Mouse (Mus musculus): ENCODE data around the gene N4bp1. TPM values are rescaled to one million over a fixed set of nuclear protein-coding genes. Genes with fewer than 3 reads are reported as not detected.
A peak's percentile ranks its signal among the peaks of the same experiment; 100 is the strongest.

N4bp1 gene
- polyA plus RNA-seq, 1 experiment: 7.6 TPM

DNA sequence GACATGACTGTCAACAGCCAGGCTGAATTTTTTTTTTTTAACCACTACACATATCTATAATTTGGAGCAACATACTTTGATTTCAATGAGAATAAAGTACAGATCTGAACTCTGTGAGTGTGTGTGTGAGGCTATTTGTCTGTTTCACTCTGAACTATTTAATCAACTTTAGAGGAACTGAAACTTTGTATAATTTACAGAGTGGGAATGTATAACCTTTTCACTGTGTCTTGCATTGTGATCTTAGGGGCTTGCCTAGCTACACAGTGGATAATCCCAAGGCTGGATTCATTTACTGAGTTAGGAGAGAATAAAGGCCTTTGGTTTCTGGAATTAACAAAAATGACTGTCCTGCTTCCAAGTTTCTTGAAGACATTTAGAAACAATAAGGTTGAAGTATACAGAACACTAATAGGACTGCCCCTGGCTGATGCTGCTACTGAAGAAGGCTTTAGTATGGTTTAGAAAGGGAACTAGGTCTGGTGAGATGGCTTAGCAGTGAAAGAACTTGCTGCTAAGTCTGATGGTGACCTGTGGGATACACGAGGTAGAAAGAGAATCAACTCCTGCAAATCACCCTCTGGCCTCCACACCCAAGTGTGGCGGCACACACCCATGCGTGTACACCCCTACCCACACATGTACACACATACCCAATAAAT, 22.8 kb downstream of the N4bp1 start:
- Histone ChIP-seq H3K4me2 (ENCODE audit: low read depth) (no peak overlapping the region), H3K36me3 (ENCODE audit: control insufficient read depth, insufficient read depth) (peaks cover under 1% of the 10 kb centered on the region), H3K4me3 (no peak overlapping the region), H3K27me3 (ENCODE audit: control insufficient read depth, insufficient read depth, insufficient read length) (no peaks in the 10 kb centered on the region), H3K79me2 (ENCODE audit: control insufficient read depth, insufficient read depth) (peaks cover 39% of the 10 kb centered on the region), H3ac (ENCODE audit: control insufficient read depth, insufficient read length) (no peak overlapping the region)
- TF ChIP-seq POLR2A (IDR thresholded peaks at IDR 0.05; ENCODE audit: insufficient read length, low read depth): no peak
- TF ChIP-seq TCF3 (IDR thresholded peaks at IDR 0.05; ENCODE audit: insufficient read length, low read depth): no peak
- no peak for TF ChIP-seq TCF12 (IDR thresholded peaks at IDR 0.05; ENCODE audit: insufficient read depth, poor library complexity, severe bottlenecking)
- TF ChIP-seq MAX (IDR thresholded peaks at IDR 0.05; ENCODE audit: low read depth): no peak
- no peak for TF ChIP-seq CEBPB (IDR thresholded peaks at IDR 0.05; ENCODE audit: insufficient read depth, poor library complexity, severe bottlenecking)
- TF ChIP-seq POLR2AphosphoS2 (IDR thresholded peaks at IDR 0.05; ENCODE audit: insufficient read length, low read depth): no peak
- no peak for TF ChIP-seq MYOG (IDR thresholded peaks at IDR 0.05; ENCODE audit: control insufficient read depth in 1 of 3, insufficient read depth in 1 of 3, insufficient read length in 2 of 3, low read depth in 2 of 3)
- TF ChIP-seq USF1 (IDR thresholded peaks at IDR 0.05; ENCODE audit: low read depth): no peak
- no peak for TF ChIP-seq E2F4 (IDR thresholded peaks at IDR 0.05; ENCODE audit: insufficient read depth)

DNA sequence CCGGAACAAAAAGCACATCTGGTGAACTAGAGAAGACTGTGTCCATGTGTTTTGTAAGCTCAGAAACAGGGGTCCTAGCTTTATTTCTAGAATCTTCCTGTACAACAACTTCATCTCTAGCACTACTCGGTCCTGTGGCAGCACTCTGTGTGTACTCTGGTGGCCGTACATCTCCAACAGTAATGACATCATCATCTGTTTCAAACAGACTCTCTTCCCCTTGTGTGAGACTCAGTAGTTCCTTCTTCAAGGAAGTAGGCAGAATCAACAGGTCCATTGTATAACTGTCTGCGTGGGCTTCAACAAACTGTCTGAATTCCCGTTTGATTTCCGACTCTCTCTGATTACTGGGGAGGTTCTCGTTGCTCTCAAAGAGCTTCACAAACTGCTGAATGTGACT, 23.5 kb downstream of the N4bp1 start:
- TF ChIP-seq MAX (IDR thresholded peaks at IDR 0.05; ENCODE audit: low read depth) (no peak), CEBPB (IDR thresholded peaks at IDR 0.05; ENCODE audit: insufficient read depth, poor library complexity, severe bottlenecking) (no peak), TCF12 (IDR thresholded peaks at IDR 0.05; ENCODE audit: insufficient read depth, poor library complexity, severe bottlenecking) (no peak), E2F4 (IDR thresholded peaks at IDR 0.05; ENCODE audit: insufficient read depth) (no peak)
- no peak overlapping the region for H3ac ChIP-seq (ENCODE audit: control insufficient read depth, insufficient read length)
- peaks cover 36% of the 10 kb centered on the region for H3K79me2 ChIP-seq (ENCODE audit: control insufficient read depth, insufficient read depth)

DNA sequence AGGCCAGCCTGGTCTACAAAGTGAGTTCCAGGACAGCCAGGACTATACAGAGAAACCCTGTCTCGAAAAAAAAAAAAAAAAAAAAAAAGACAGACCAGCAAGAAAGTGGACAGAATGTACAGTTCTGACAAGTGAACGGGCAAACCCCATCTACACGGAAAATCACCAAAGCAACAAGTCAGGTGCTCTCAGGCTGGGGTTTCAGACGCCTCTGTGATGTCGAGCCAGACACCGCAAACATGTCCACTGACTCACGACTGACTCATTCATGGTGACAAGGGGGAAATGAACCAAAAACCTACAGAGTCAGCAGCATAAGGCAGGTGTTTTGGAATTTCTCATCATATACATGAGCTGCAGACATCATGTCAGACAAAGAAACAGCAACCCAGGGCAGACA, 28.8 kb downstream of the N4bp1 start:
- H3K27me3 ChIP-seq (ENCODE audit: control insufficient read depth, insufficient read depth, insufficient read length): no peaks in the 10 kb centered on the region
- H3K4me2 ChIP-seq (ENCODE audit: low read depth): no peak overlapping the region
- peaks cover 21% of the 10 kb centered on the region for H3K79me2 ChIP-seq (ENCODE audit: control insufficient read depth, insufficient read depth)
- peak in 1 of 3 experiments; percentile 30 for TF ChIP-seq MYOD1 (IDR thresholded peaks at IDR 0.05; ENCODE audit: control insufficient read depth in 1 of 3, insufficient read length in 2 of 3, low read depth in 2 of 3)
- no peak for TF ChIP-seq TCF3 (IDR thresholded peaks at IDR 0.05; ENCODE audit: insufficient read length, low read depth)
- H3K36me3 ChIP-seq (ENCODE audit: control insufficient read depth, insufficient read depth): peaks cover 9% of the 10 kb centered on the region
- no peak overlapping the region for H3ac ChIP-seq (ENCODE audit: control insufficient read depth, insufficient read length)
- H3K4me3 ChIP-seq: no peak overlapping the region

More for the DNA sequence above, 23.5 kb downstream of the N4bp1 start:
- no peaks in the 10 kb centered on the region for H3K27me3 ChIP-seq (ENCODE audit: control insufficient read depth, insufficient read depth, insufficient read length)
- no peak overlapping the region for H3K4me2 ChIP-seq (ENCODE audit: low read depth)
- H3K4me3 ChIP-seq: no peak overlapping the region
- peaks cover 4% of the 10 kb centered on the region for H3K36me3 ChIP-seq (ENCODE audit: control insufficient read depth, insufficient read depth)

DNA sequence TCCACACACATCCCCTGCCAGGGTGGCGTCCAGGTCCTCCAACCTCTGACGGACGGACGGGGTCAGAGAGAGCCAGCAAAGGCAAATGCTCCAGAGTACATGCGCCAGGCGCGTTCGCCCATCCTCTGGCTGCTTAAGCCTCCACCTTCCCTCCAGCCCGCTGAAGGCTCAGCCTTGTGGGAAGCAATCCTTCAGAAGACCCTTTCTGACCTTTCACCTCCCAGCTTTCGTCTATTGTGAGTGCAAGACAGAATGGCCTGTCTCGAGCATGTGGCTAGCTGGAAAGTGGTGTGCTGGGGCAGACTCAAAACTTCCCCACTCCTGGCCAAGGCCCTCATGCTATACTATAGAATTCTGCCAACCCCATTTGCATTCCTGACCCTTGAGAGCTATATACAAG, 30.4 kb downstream of the N4bp1 start:
- Histone ChIP-seq H3K4me2 (ENCODE audit: low read depth) (no peak overlapping the region), H3K27me3 (ENCODE audit: control insufficient read depth, insufficient read depth, insufficient read length) (no peaks in the 10 kb centered on the region), H3K36me3 (ENCODE audit: control insufficient read depth, insufficient read depth) (peaks cover 10% of the 10 kb centered on the region), H3K79me2 (ENCODE audit: control insufficient read depth, insufficient read depth) (peaks cover 21% of the 10 kb centered on the region), H3K4me3 (no peak overlapping the region), H3ac (ENCODE audit: control insufficient read depth, insufficient read length) (no peak overlapping the region)
- no peak for TF ChIP-seq CEBPB (IDR thresholded peaks at IDR 0.05; ENCODE audit: insufficient read depth, poor library complexity, severe bottlenecking)
- TF ChIP-seq POLR2A (IDR thresholded peaks at IDR 0.05; ENCODE audit: insufficient read length, low read depth): no peak
- TF ChIP-seq MYOD1 (IDR thresholded peaks at IDR 0.05; ENCODE audit: control insufficient read depth in 1 of 3, insufficient read length in 2 of 3, low read depth in 2 of 3): no peak
- no peak for TF ChIP-seq MAX (IDR thresholded peaks at IDR 0.05; ENCODE audit: low read depth)
- no peak for TF ChIP-seq USF1 (IDR thresholded peaks at IDR 0.05; ENCODE audit: low read depth)
- TF ChIP-seq E2F4 (IDR thresholded peaks at IDR 0.05; ENCODE audit: insufficient read depth): no peak
- no peak for TF ChIP-seq TCF12 (IDR thresholded peaks at IDR 0.05; ENCODE audit: insufficient read depth, poor library complexity, severe bottlenecking)
- TF ChIP-seq MYOG (IDR thresholded peaks at IDR 0.05; ENCODE audit: control insufficient read depth in 1 of 3, insufficient read depth in 1 of 3, insufficient read length in 2 of 3, low read depth in 2 of 3): no peak
- no peak for TF ChIP-seq TCF3 (IDR thresholded peaks at IDR 0.05; ENCODE audit: insufficient read length, low read depth)
- no peak for TF ChIP-seq SRF (IDR thresholded peaks at IDR 0.05; ENCODE audit: control insufficient read depth, insufficient read length, low read depth)
- TF ChIP-seq POLR2AphosphoS2 (IDR thresholded peaks at IDR 0.05; ENCODE audit: insufficient read length, low read depth): no peak

DNA sequence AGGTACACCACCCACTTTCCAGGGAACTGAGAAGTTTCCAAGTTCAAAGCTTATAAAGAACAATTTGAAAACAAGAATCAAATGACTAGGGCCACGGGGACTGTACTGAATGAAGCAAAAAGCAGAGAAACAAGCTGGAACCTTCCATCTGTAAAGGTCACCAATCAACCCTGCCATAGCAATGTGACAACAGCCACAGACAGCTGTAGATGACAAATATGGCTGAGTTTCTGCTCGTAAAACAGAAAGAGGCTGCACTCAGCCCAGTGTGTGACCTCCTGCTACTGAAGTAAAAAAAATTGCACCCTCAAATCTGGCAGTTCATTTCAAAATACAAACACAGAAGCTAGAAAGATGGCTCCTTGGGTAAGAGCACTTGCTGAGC, 31.1 kb downstream of the N4bp1 start:
- peaks cover 10% of the 10 kb centered on the region for H3K36me3 ChIP-seq (ENCODE audit: control insufficient read depth, insufficient read depth)
- no peaks in the 10 kb centered on the region for H3K27me3 ChIP-seq (ENCODE audit: control insufficient read depth, insufficient read depth, insufficient read length)
- TF ChIP-seq REST (IDR thresholded peaks at IDR 0.05; ENCODE audit: insufficient read depth, insufficient read length) (no peak), POLR2AphosphoS2 (IDR thresholded peaks at IDR 0.05; ENCODE audit: insufficient read length, low read depth) (no peak), USF1 (IDR thresholded peaks at IDR 0.05; ENCODE audit: low read depth) (no peak), MAX (IDR thresholded peaks at IDR 0.05; ENCODE audit: low read depth) (no peak), POLR2A (IDR thresholded peaks at IDR 0.05; ENCODE audit: insufficient read length, low read depth) (no peak), SRF (IDR thresholded peaks at IDR 0.05; ENCODE audit: control insufficient read depth, insufficient read length, low read depth) (no peak), TCF12 (IDR thresholded peaks at IDR 0.05; ENCODE audit: insufficient read depth, poor library complexity, severe bottlenecking) (no peak), MYOG (IDR thresholded peaks at IDR 0.05; ENCODE audit: control insufficient read depth in 1 of 3, insufficient read depth in 1 of 3, insufficient read length in 2 of 3, low read depth in 2 of 3) (peak in 1 of 3 experiments; percentile 84), CEBPB (IDR thresholded peaks at IDR 0.05; ENCODE audit: insufficient read depth, poor library complexity, severe bottlenecking) (no peak), MYOD1 (IDR thresholded peaks at IDR 0.05; ENCODE audit: control insufficient read depth in 1 of 3, insufficient read length in 2 of 3, low read depth in 2 of 3) (peak in 2 of 3 experiments; percentile 53 to 56), TCF3 (IDR thresholded peaks at IDR 0.05; ENCODE audit: insufficient read length, low read depth) (no peak), E2F4 (IDR thresholded peaks at IDR 0.05; ENCODE audit: insufficient read depth) (no peak)
- H3K4me3 ChIP-seq: no peak overlapping the region
- H3ac ChIP-seq (ENCODE audit: control insufficient read depth, insufficient read length): no peak overlapping the region
- H3K4me2 ChIP-seq (ENCODE audit: low read depth): no peak overlapping the region
- H3K79me2 ChIP-seq (ENCODE audit: control insufficient read depth, insufficient read depth): peaks cover 19% of the 10 kb centered on the region

Measured in myocyte (in vitro differentiated cells).